Mouse (Mus musculus) ovary, adult 2 months (tissue): Measurements from ENCODE around the gene Gnat1. TPM values are rescaled to one million over a fixed set of nuclear protein-coding genes. Genes with fewer than 3 reads are reported as not detected.

Experiments used
- polyA plus RNA-seq: library from polyadenylated mRNA; depleted of rRNA; stranded (reverse); fragments of >200 nt; gene quantifications from 2 replicates; pipeline ENCODE4 v1.2.3, GENCODE M21; 2012; rRNA removed

The Gnat1 gene
- 0.17 and 0.21 TPM in 2 replicates for polyA plus RNA-seq

GRCm38 (mm10) chr9:107679501-107679900 is at the start of gene Gnat1:
Gene Gnat1, minus strand, starts transcription at chr9:107679712.

GRCm38 (mm10) chr9:107709697-107710483 is 30.4 kb upstream of the Gnat1 start, which contains the start of gene Sema3f:
Gene Sema3f, minus strand, starts transcription at chr9:107710475.

GRCm38 (mm10) chr9:107669480-107669945 is 10.0 kb downstream of the Gnat1 start, which contains the start of gene Slc38a3:
Gene Slc38a3, minus strand, starts transcription at chr9:107669530.

GRCm38 (mm10) chr9:107635279-107636028 is 44.1 kb downstream of the Gnat1 start, which contains the start of gene Gnai2:
Gene Gnai2, minus strand, starts transcription at chr9:107635367.

Other genes starting within 250 kb of the Gnat1 start
- gene Tmem115, start 145.8 kb downstream of the Gnat1 start, polyA plus RNA-seq, result 86.5 and 92.7 TPM in 2 replicates
- 70.4 and 85.0 TPM in 2 replicates for gene Cyb561d2, start 137.5 kb downstream of the Gnat1 start, polyA plus RNA-seq
- gene Nprl2, start 137.5 kb downstream of the Gnat1 start, polyA plus RNA-seq, result 31.6 and 40.4 TPM in 2 replicates
- gene Zmynd10, start 132.4 kb downstream of the Gnat1 start, polyA plus RNA-seq, result 13.6 and 15.0 TPM in 2 replicates
- gene Rassf1, start 128.2 kb downstream of the Gnat1 start, polyA plus RNA-seq, result 40.1 and 43.3 TPM in 2 replicates
- gene Tusc2, start 116.5 kb downstream of the Gnat1 start, polyA plus RNA-seq, result 74.2 and 84.8 TPM in 2 replicates
- gene Hyal2, start 111.8 kb downstream of the Gnat1 start, polyA plus RNA-seq, result 121 and 127 TPM in 2 replicates
- 12.8 and 16.7 TPM in 2 replicates for gene Hyal1, start 102.8 kb downstream of the Gnat1 start, polyA plus RNA-seq
- 97.2 and 99.9 TPM in 2 replicates for gene Naa80, start 100.8 kb downstream of the Gnat1 start, polyA plus RNA-seq
- 1.7 and 2.0 TPM in 2 replicates for gene Hyal3, start 98.9 kb downstream of the Gnat1 start, polyA plus RNA-seq
- 62.0 and 68.5 TPM in 2 replicates for gene Ifrd2, start 92.1 kb downstream of the Gnat1 start, polyA plus RNA-seq
- 33.8 and 37.7 TPM in 2 replicates for gene Sema3b, start 70.5 kb downstream of the Gnat1 start, polyA plus RNA-seq
- 769 and 826 TPM in 2 replicates for gene Gnai2, start 44.3 kb downstream of the Gnat1 start, polyA plus RNA-seq
- gene Slc38a3, start 10.2 kb downstream of the Gnat1 start, polyA plus RNA-seq, result 286 and 357 TPM in 2 replicates
- 123 and 153 TPM in 2 replicates for gene Sema3f, start 30.8 kb upstream of the Gnat1 start, polyA plus RNA-seq
- gene Rbm5, start 91.3 kb upstream of the Gnat1 start, polyA plus RNA-seq, result 69.0 and 96.6 TPM in 2 replicates
- 16.1 and 17.1 TPM in 2 replicates for gene Rbm6, start 193.5 kb upstream of the Gnat1 start, polyA plus RNA-seq
- gene Mon1a, start 208.4 kb upstream of the Gnat1 start, polyA plus RNA-seq, result 42.1 and 43.0 TPM in 2 replicates
- gene Mst1r, start 227.2 kb upstream of the Gnat1 start, polyA plus RNA-seq, result 48.6 and 48.9 TPM in 2 replicates
- not detected in 2 replicates for gene Actl11, start 248.8 kb upstream of the Gnat1 start, polyA plus RNA-seq